In genomic region chr13:57332976-57333375, GRCm38 (mm10) we compare ENCODE assay signal across 21 mouse cellular contexts.
"Had no signal": no experiment of that assay in that cellular context is flagged by ENCODE, and none has a peak within 500 bp of the region (broad histone marks: within the 10 kb centered on the region; RNA-seq: fewer than 3 reads in every experiment).

No protein-coding gene starts in this region.

- H3K36me3 ChIP-seq: limb, embryonic 10.5 days; limb, embryonic 13.5 days; liver, embryonic 12.5 days; liver, embryonic 15.5 days; lung, embryonic 15.5 days; midbrain, embryonic 10.5 days; midbrain, embryonic 13.5 days; neural tube, embryonic 13.5 days; stomach, embryonic 15.5 days had no signal

- H3K4me3 ChIP-seq: layer of hippocampus, adult 2 months; limb, embryonic 10.5 days; limb, embryonic 13.5 days; liver, embryonic 12.5 days; liver, embryonic 15.5 days; lung, embryonic 15.5 days; megakaryocyte, embryonic 14.5 days; midbrain, embryonic 10.5 days; midbrain, embryonic 13.5 days; myocyte; neural tube, embryonic 13.5 days; stomach, embryonic 15.5 days had no signal

- H3K9me3 ChIP-seq: limb, embryonic 10.5 days; limb, embryonic 13.5 days; liver, embryonic 12.5 days; liver, embryonic 15.5 days; lung, embryonic 15.5 days; midbrain, embryonic 10.5 days; midbrain, embryonic 13.5 days; neural tube, embryonic 13.5 days; stomach, embryonic 15.5 days had no signal

- H3K9ac ChIP-seq: limb, embryonic 13.5 days; liver, embryonic 12.5 days; liver, embryonic 15.5 days; lung, embryonic 15.5 days; midbrain, embryonic 13.5 days; neural tube, embryonic 13.5 days; stomach, embryonic 15.5 days had no signal

- H3K4me1 ChIP-seq: liver, embryonic 12.5 days; liver, embryonic 15.5 days; lung, embryonic 15.5 days; megakaryocyte, embryonic 14.5 days; stomach, embryonic 15.5 days had no signal

- ATAC-seq: inflammation-experienced regulatory T-cells, adult 6 months; intestine, embryonic 16.5 days; liver, embryonic 12.5 days; midbrain, embryonic 13.5 days; midbrain, embryonic 16.5 days had no signal

- H3K27me3 ChIP-seq: limb, embryonic 13.5 days; liver, embryonic 12.5 days; liver, embryonic 15.5 days; lung, embryonic 15.5 days; megakaryocyte, embryonic 14.5 days; midbrain, embryonic 13.5 days; neural tube, embryonic 13.5 days; stomach, embryonic 15.5 days had no signal

- H3K4me2 ChIP-seq: limb, embryonic 13.5 days; liver, embryonic 12.5 days; liver, embryonic 15.5 days; lung, embryonic 15.5 days; midbrain, embryonic 13.5 days; neural tube, embryonic 13.5 days; stomach, embryonic 15.5 days had no signal

- H3K27ac ChIP-seq: layer of hippocampus, adult 2 months; limb, embryonic 10.5 days; limb, embryonic 13.5 days; liver, embryonic 12.5 days; liver, embryonic 15.5 days; lung, embryonic 15.5 days; midbrain, embryonic 10.5 days; midbrain, embryonic 13.5 days; neural tube, embryonic 13.5 days; stomach, embryonic 15.5 days had no signal

- DNase-seq: layer of hippocampus, adult 9-11 months; liver; retina, postnatal 1 day; right cerebral cortex, postnatal 25 days; spleen, adult 18-20 months; thymus, postnatal 25 days had no signal
